Mouse (Mus musculus): ENCODE data around the gene Calcoco1. TPM values are rescaled to one million over a fixed set of nuclear protein-coding genes. Genes with fewer than 3 reads are reported as not detected.

Calcoco1 gene
- polyA plus RNA-seq (2012; rRNA removed; ENCODE audit: low replicate concordance): 76.5 and 77.4 TPM in 2 replicates

DNA sequence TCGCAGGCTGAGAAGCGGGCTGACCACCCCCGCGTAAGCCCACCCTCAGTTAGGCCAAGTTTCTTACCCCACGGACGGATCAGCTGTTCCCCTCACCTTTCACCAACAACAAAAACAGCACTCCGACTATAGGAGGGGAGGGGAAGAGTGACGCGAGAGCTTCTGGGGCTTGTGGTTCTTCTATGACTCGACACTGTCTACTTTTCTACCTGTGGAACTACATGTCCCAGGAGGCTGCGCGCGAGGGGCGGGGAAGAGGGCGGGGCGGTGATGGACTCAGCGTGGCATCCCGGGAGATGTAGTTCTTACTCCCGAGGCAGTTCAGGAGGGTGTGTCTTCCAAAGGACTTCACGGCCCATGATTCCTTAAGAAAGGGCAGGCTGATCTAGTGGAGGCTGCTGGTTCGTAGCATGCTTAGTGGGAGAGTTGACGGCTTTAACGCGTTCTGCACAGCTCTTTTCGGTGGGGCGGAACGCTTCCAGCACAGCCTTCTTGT lies at the start of gene Calcoco1:
Gene Calcoco1 (minus strand): TSS at position 199 of the 496 bp plus-strand sequence.

DNA sequence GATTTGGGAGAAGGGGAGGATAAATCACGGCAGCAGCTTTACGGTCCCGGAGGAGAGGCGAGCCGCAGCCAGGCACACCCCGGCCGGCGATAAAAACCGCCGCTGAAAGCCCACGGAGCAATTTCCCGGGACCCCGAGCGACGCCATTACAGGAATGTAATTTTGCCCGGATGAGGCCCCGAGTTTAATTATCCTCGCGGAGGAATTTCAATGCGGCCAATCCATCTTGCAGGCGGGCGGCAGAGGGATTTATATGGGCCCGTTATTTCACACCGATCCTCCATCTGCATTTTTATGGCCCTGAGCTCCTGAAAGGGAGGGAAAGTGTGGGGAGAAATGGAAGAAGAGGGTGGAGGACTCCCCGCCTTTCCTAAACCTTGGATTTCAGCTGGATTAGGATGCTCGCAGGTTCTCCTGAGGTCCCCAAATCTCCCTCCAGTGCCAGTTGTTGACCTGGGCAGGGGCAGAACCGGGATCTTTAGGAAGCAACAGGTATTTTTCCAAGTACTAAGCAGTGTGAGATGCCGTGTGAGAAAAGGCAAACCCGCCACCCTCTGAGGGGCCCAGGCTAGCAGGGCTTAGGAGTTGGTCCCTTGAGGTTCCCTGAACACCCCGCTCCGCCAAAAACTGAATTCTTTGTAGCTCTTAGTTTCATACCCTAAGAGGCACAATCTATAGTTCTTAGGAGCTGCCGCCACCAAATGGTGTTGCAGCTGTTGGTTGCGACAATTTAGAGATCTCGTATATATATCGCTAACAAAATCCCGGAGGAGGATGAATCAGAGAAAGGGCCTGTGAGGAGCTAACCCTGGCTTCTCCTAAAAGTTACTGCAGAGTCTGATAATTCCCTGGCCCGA lies 49.5 kb downstream of the Calcoco1 start, which contains the start of gene Atp5g2:
Gene Atp5g2 (minus strand): TSS at position 138 of the 857 bp plus-strand sequence.

Other genes starting within 250 kb of the Calcoco1 start
- gene Gm10337, start 218.5 kb downstream of the Calcoco1 start, polyA plus RNA-seq (2012; rRNA removed; ENCODE audit: low replicate concordance): not detected in 2 replicates
- gene Map3k12, start 205.1 kb downstream of the Calcoco1 start, polyA plus RNA-seq (2012; rRNA removed; ENCODE audit: low replicate concordance): 11.1 and 27.7 TPM in 2 replicates
- 62.5 and 90.9 TPM in 2 replicates for gene Tarbp2, start 204.0 kb downstream of the Calcoco1 start, polyA plus RNA-seq (2012; rRNA removed; ENCODE audit: low replicate concordance)
- 10.2 and 11.7 TPM in 2 replicates for gene Npff, start 197.2 kb downstream of the Calcoco1 start, polyA plus RNA-seq (2012; rRNA removed; ENCODE audit: low replicate concordance)
- 0.55 TPM in 1 of 2 replicates, not detected in the other for gene Gm28047, start 97.1 kb downstream of the Calcoco1 start, polyA plus RNA-seq (2012; rRNA removed; ENCODE audit: low replicate concordance)
- gene Atf7, start 96.7 kb downstream of the Calcoco1 start, polyA plus RNA-seq (2012; rRNA removed; ENCODE audit: low replicate concordance): 116 and 182 TPM in 2 replicates
- 248 and 411 TPM in 2 replicates for gene Atp5g2, start 49.8 kb downstream of the Calcoco1 start, polyA plus RNA-seq (2012; rRNA removed; ENCODE audit: low replicate concordance)
- not detected in 2 replicates for gene Hoxc13, start 198.9 kb upstream of the Calcoco1 start, polyA plus RNA-seq (2012; rRNA removed; ENCODE audit: low replicate concordance)
- not detected in 2 replicates for gene Hoxc12, start 214.6 kb upstream of the Calcoco1 start, polyA plus RNA-seq (2012; rRNA removed; ENCODE audit: low replicate concordance)
- 0.89 and 2.2 TPM in 2 replicates for gene Hoxc11, start 232.2 kb upstream of the Calcoco1 start, polyA plus RNA-seq (2012; rRNA removed; ENCODE audit: low replicate concordance)
- 7.2 and 24.5 TPM in 2 replicates for gene Hoxc10, start 244.6 kb upstream of the Calcoco1 start, polyA plus RNA-seq (2012; rRNA removed; ENCODE audit: low replicate concordance)
- gene Hoxc5, start 245.3 kb upstream of the Calcoco1 start, polyA plus RNA-seq (2012; rRNA removed; ENCODE audit: low replicate concordance): 4.7 and 14.5 TPM in 2 replicates